Mouse (Mus musculus) embryonic stem cell, embryonic (primary cell): ENCODE measurements around the gene Gm3604.
"Not testable (repeated sequence)": the region's sequence is repeated elsewhere in the genome, so short reads cannot be mapped to it uniquely, and the experiment has no call there.

Experiments used
- CTCF ChIA-PET, 4 experiments: fragments of 300-600 bp in 2 of 4; fragments of 350-600 bp in 2 of 4; sonication (Branson Sonifier 250); formaldehyde crosslinking; loops; one replicate each; lab custom pipeline; 2022; ENCODE audit warnings: inconsistent platforms in 2 of 4; lab: Charles Lee
- POLR2A ChIA-PET, 4 experiments: fragments of 300-600 bp in 2 of 4; fragments of 350-600 bp in 2 of 4; sonication (Branson Sonifier 250); formaldehyde crosslinking; loops; one replicate each; lab custom pipeline; 2022; ENCODE audit warnings: antibody characterized with exemption in 4 of 4, inconsistent platforms in 1 of 4; lab: Charles Lee

The Gm3604 gene

GRCm38 (mm10) chr13:62382952-62383351, at the start of gene Gm3604:
Gene Gm3604 (minus strand): TSS chr13:62383177.
- CTCF ChIA-PET = not testable (repeated sequence)
- POLR2A ChIA-PET = interaction anchor here in 1 of 4 experiments (0.8 kb wide), 1 partner anchor 10 kb away, joined by 3 read pairs; no protein-coding TSS in a partner anchor

GRCm38 (mm10) chr13:62399206-62399605, 16.2 kb upstream of the Gm3604 start:
- CTCF ChIA-PET = interaction anchor here in 1 of 4 experiments (0.5 to 1.0 kb wide), 2 partner anchors 284 to 827 kb away, joined by 3 read pairs; no protein-coding TSS in a partner anchor
- POLR2A ChIA-PET = not testable (repeated sequence)

DNA sequence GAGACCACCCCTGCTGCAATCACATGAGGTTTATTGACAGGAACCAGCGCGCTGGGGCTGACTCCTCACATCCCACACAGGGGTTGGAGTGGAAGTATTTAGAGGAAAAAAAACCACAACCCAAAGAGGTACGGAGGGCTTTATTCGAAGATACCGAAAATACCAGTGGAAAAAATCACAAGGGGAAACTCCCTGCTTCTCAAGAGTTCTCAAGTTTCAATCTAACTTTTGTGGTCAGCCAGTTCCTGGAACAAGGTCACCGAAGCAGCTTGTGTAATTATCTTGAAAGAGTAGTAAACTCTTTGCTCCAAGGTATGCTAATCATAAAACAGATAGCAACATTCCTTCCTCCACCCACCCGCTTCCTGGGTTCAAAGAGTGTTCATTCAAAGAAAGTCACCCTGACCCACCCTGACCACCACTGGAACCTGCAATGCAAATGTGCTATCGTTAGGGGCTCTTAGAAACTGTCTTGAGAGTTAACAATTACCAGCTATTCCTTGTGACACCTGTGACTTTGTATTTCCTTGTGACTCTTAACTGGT, 7.2 kb upstream of the Gm3604 start:
- CTCF ChIA-PET, POLR2A ChIA-PET: not testable (repeated sequence)

- CTCF ChIA-PET = no interaction called here
- POLR2A ChIA-PET = interaction anchor here in 2 of 4 experiments (0.6 to 1.4 kb wide), 2 partner anchors 27 to 67 kb away, joined by 3 to 9 read pairs; no protein-coding TSS in a partner anchor
Measured at GRCm38 (mm10) chr13:62331786-62332185, 51.2 kb downstream of the Gm3604 start.

DNA sequence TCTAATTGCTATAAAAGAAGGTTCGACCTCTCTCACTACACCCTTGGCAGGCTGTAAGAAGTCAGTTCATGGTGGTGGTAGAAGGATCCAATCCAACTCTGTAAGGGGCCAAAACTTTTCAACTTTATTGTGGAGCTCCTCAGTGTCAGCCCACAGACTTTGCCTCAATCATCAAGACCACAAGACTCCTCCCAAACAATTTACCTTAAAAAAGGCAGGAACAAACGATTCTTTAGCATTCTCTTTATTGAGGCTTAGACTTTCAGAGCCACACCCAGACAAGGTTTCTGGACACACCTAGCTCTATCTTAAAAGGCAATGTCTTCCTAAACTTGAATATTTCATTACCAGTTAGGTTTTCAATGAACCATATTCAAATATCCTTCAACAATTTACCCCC, 51.6 kb downstream of the Gm3604 start:
- CTCF ChIA-PET = interaction anchor here in 1 of 4 experiments (0.6 kb wide), 1 partner anchor 1107 kb away, joined by 5 read pairs; no protein-coding TSS in a partner anchor
- POLR2A ChIA-PET = interaction anchor here in 2 of 4 experiments (0.6 to 1.4 kb wide), 3 partner anchors 26 to 68 kb away, joined by 3 to 9 read pairs (median 4); no protein-coding TSS in a partner anchor
